Mouse (Mus musculus) liver, embryonic 11.5 days (tissue): ENCODE data around the gene Rcc1l. TPM values are rescaled to one million over a fixed set of nuclear protein-coding genes. Genes with fewer than 3 reads are reported as not detected.

ENCODE experiments used
- ATAC-seq: fragments of 200-750 bp; cut with Nextera tagmentation; replicated peaks from 2 replicates; pipeline ENCODE4 v1.8.0; 2017; ENCODE audit warnings: moderate number of reproducible peaks, mild to moderate bottlenecking, moderate TSS enrichment, moderate library complexity; ENCODE audit not compliant: low FRiP score
- DNase-seq: peaks from one replicate; pipeline ENCODE4 v3.0.0-alpha.2; 2017; ENCODE audit warnings: low spot score
- H3K27ac ChIP-seq: fragments of 300-500 bp; sonication (generic); 2 replicates; pipeline ENCODE4 v1.5.1; 2014; ENCODE audit warnings: mild to moderate bottlenecking, low read depth, low read length, control low read depth
- H3K27me3 ChIP-seq: fragments of 300-500 bp; sonication (generic); replicated peaks from 2 replicates; pipeline ENCODE4 v1.6.1; 2014; ENCODE audit warnings: low read length, mixed read lengths; ENCODE audit not compliant: control insufficient read depth, insufficient read depth
- H3K36me3 ChIP-seq: fragments of 300-500 bp; sonication (generic); 2 replicates; pipeline ENCODE4 v1.6.1; 2014; ENCODE audit warnings: mild to moderate bottlenecking, low read length, moderate library complexity, mixed read lengths; ENCODE audit not compliant: control insufficient read depth, insufficient read depth
- H3K4me1 ChIP-seq: fragments of 300-500 bp; sonication (generic); replicated peaks from 2 replicates; pipeline ENCODE4 v1.6.1; 2014; ENCODE audit warnings: low read length, mixed read lengths; ENCODE audit not compliant: control insufficient read depth, insufficient read depth
- H3K4me2 ChIP-seq: fragments of 300-500 bp; sonication (generic); 2 replicates; pipeline ENCODE4 v1.6.1; 2014; ENCODE audit warnings: mild to moderate bottlenecking, control low read depth, moderate library complexity
- H3K4me3 ChIP-seq: fragments of 300-500 bp; sonication (generic); 2 replicates; pipeline ENCODE4 v1.5.1; 2014; ENCODE audit warnings: low read depth, low read length, control low read depth
- H3K9ac ChIP-seq: fragments of 300-500 bp; sonication (generic); 2 replicates; pipeline ENCODE4 v1.6.1; 2014; ENCODE audit warnings: low read depth, low read length, control low read depth
- H3K9me3 ChIP-seq: fragments of 300-500 bp; sonication (generic); 2 replicates; pipeline ENCODE4 v1.6.1; 2016; ENCODE audit warnings: low read length, inconsistent platforms, mixed read lengths; ENCODE audit not compliant: control insufficient read depth
- WGBS: fragments of 180-500 bp; shearing (Covaris S2); extraction: QIAGEN DNeasy Blood & Tissue Kit; methylation state at CpG from one replicate; pipeline ENCODE4 v1.1.7; 2014; 5-methylcytosine and 5-hydroxymethylcytosine counted together
- polyA plus RNA-seq: library from polyadenylated mRNA; unstranded; fragments of >200 nt; fragmentation: Nextera tagmentation; extraction: Ambion mirVana; gene quantifications from 2 replicates; pipeline ENCODE4 v1.2.1, GENCODE M21; 2014

The Rcc1l gene
- polyA plus RNA-seq, 1 experiment from 2014 or later = 39.1 TPM

- no peak overlapping the region for H3K9ac ChIP-seq
- H3K27ac ChIP-seq = no peak overlapping the region
- ATAC-seq (no peak), DNase-seq (no peak)
- H3K27me3 ChIP-seq = no peaks in the 10 kb centered on the region
- H3K4me1 ChIP-seq = no peaks in the 10 kb centered on the region
- H3K4me3 ChIP-seq = no peak overlapping the region
- peaks cover 3% of the 10 kb centered on the region for H3K36me3 ChIP-seq
- H3K9me3 ChIP-seq = no peaks in the 10 kb centered on the region
- WGBS = 78% methylated on average over 8 of the region's 8 CpGs
- H3K4me2 ChIP-seq = no peak overlapping the region
Measured at GRCm38 (mm10) chr5:134193664-134194063, 17.1 kb upstream of the Rcc1l start.

- WGBS = 69% methylated on average over 7 of the region's 7 CpGs
- Histone ChIP-seq H3K27ac (no peak overlapping the region), H3K4me3 (no peak overlapping the region), H3K36me3 (no peaks in the 10 kb centered on the region), H3K9ac (no peak overlapping the region), H3K4me2 (no peak overlapping the region), H3K9me3 (no peaks in the 10 kb centered on the region), H3K4me1 (no peaks in the 10 kb centered on the region), H3K27me3 (no peaks in the 10 kb centered on the region)
- no peak for ATAC-seq
- no peak for DNase-seq
Measured at GRCm38 (mm10) chr5:134188571-134188970, 12.0 kb upstream of the Rcc1l start.

DNA sequence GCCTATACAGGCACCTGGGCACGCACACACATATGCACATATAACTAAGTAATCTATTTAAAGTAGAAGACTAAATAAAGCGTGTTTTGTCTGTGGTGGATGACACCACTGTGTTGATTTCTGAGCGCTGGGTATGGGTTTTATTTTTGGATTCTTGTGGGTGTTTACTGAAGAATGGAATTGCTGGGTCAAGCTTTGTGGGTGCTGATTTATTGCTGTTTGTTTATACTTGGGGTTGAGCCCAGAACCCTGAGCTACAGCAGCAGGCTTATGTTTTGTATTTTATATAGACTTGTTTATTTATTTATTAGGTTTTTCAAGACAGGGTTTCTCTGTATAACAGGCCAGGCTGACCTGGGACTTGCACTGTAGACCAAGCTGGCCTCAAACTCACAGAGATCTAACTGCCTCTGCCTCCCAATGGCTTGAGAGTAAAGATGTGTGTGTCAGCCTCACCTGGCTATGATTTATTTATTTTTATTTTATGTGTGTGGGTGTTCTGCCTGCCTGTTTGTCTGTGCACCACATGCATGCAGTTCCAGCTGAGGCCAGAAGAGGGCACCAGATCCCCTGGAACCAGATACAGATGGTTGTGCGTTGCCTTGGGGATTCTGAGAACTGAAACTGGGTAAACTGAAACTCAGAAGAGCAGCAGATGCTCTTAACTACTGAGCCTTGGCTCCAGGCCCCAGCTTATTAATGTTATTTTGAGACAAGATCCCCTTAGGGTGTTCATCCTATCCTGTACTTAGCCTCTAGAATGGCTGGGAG is 10.6 kb upstream of the Rcc1l start:
- Histone ChIP-seq H3K4me2 (no peak overlapping the region), H3K36me3 (no peaks in the 10 kb centered on the region), H3K27ac (no peak overlapping the region), H3K9me3 (no peaks in the 10 kb centered on the region), H3K4me3 (no peak overlapping the region), H3K9ac (no peak overlapping the region), H3K4me1 (peaks cover 7% of the 10 kb centered on the region), H3K27me3 (no peaks in the 10 kb centered on the region)
- ATAC-seq (no peak), DNase-seq (peak; percentile 63)
- 70% methylated on average over 4 of the region's 4 CpGs for WGBS

GRCm38 (mm10) chr5:134186059-134186458 is 9.5 kb upstream of the Rcc1l start:
- H3K4me2 ChIP-seq = no peak overlapping the region
- WGBS = 89% methylated on average over 3 of the region's 3 CpGs
- peaks cover 10% of the 10 kb centered on the region for H3K4me1 ChIP-seq
- ATAC-seq = no peak
- H3K27ac ChIP-seq = no peak overlapping the region
- H3K9me3 ChIP-seq = no peaks in the 10 kb centered on the region
- DNase-seq = no peak
- no peaks in the 10 kb centered on the region for H3K27me3 ChIP-seq
- H3K4me3 ChIP-seq = no peak overlapping the region
- no peak overlapping the region for H3K9ac ChIP-seq
- H3K36me3 ChIP-seq = no peaks in the 10 kb centered on the region

DNA sequence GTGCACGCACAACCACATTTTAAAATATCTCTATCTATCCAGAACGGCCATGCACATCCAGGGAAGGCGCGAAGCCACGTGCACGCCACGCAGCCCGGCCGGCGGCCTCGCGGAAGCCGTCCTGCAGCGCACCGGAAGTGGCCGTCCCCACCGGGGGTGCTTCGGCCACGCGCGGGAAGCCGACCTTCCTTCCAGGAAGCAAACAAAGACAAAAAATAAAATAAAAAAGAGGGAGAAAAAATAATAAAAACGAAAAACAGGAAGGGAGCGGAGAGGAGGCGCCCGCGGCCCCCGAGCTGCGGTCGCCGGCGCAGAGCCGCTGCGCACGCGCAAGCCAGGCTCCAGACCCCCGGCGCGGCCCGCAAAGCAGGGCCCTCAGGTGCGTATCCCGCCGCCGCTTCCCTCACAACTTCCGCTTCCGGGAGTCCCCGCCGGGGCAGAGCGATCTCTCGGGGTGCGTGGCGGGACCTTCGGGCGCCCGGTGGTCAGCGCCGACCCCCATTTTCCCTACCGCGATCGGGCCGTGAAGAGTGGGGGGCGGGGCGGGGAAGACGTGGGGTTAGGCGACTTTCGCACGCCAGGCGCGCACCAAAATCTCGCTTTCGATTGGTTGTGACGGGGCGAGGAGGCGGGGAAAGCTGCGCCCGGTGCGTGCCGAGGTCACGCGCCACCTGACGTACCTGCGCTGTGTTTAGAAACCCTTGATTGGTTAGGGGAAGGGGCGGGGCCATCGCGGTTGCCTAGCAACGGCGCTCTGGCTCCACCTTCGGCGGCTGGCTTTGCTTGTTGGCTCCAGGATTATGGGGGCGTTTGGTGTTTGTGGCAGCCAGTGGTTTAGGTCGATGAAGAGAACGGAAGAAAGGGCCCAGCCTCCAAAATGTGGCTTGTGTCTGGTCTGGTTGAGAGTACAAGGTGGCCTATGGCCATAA is 7.6 kb upstream of the Rcc1l start, which contains the start of gene Gtf2ird2:
Gene Gtf2ird2, plus strand, starts transcription at position 140 of the 929 bp plus-strand sequence.
- Histone ChIP-seq H3K36me3 (no peaks in the 10 kb centered on the region), H3K9me3 (no peaks in the 10 kb centered on the region), H3K4me3 (peak within 1 kb of the TSS; percentile 81), H3K27ac (peak within 1 kb of the TSS; percentile 97), H3K4me2 (peak within 1 kb of the TSS; percentile 91), H3K27me3 (no peaks in the 10 kb centered on the region), H3K9ac (peak within 1 kb of the TSS; percentile 95), H3K4me1 (peaks cover 10% of the 10 kb centered on the region)
- ATAC-seq = peak; percentile 92
- WGBS = under 1% methylated on average over 92 of the region's 92 CpGs
- peak; percentile 98 for DNase-seq

- Histone ChIP-seq H3K27me3 (no peaks in the 10 kb centered on the region), H3K4me1 (peaks cover 10% of the 10 kb centered on the region), H3K9me3 (no peaks in the 10 kb centered on the region), H3K4me3 (peak overlapping the region; percentile 81), H3K4me2 (peak overlapping the region; percentile 91), H3K36me3 (no peaks in the 10 kb centered on the region), H3K27ac (peak overlapping the region; percentile 97), H3K9ac (peak overlapping the region; percentile 95)
- DNase-seq = peak; percentile 46
- WGBS = 31% methylated on average over 7 of the region's 7 CpGs
- ATAC-seq = peak; percentile 12; the same call in 1 of the 2 replicates
Measured at GRCm38 (mm10) chr5:134183162-134183561, 6.6 kb upstream of the Rcc1l start.

- DNase-seq (no peak), ATAC-seq (no peak)
- no peaks in the 10 kb centered on the region for H3K36me3 ChIP-seq
- 0 out of 2 replicates have a peak overlapping the region, but pooled peaks have one; percentile 6 for H3K9ac ChIP-seq
- H3K4me3 ChIP-seq = peak overlapping the region; percentile 81; the same call in 1 of the 2 replicates
- H3K27me3 ChIP-seq = no peaks in the 10 kb centered on the region
- 68% methylated on average over 4 of the region's 4 CpGs for WGBS
- H3K27ac ChIP-seq = no peak overlapping the region
- peak overlapping the region; percentile 91 for H3K4me2 ChIP-seq
- no peaks in the 10 kb centered on the region for H3K9me3 ChIP-seq
- H3K4me1 ChIP-seq = peaks cover 10% of the 10 kb centered on the region
Measured at GRCm38 (mm10) chr5:134182735-134183134, 6.2 kb upstream of the Rcc1l start.

- Histone ChIP-seq H3K9ac (no peak overlapping the region), H3K27me3 (no peaks in the 10 kb centered on the region), H3K4me3 (0 out of 2 replicates have a peak overlapping the region, but pooled peaks have one; percentile 81), H3K4me2 (peak overlapping the region; percentile 8; the same call in 1 of the 2 replicates), H3K4me1 (peaks cover 10% of the 10 kb centered on the region), H3K27ac (no peak overlapping the region), H3K9me3 (no peaks in the 10 kb centered on the region), H3K36me3 (no peaks in the 10 kb centered on the region)
- WGBS = 64% methylated on average over 3 of the region's 3 CpGs
- ATAC-seq (no peak), DNase-seq (no peak)
Measured at GRCm38 (mm10) chr5:134182172-134182571, 5.6 kb upstream of the Rcc1l start.
